Mouse (Mus musculus): ENCODE results near the gene Olfr730. TPM values are rescaled to one million over a fixed set of nuclear protein-coding genes. Genes with fewer than 3 reads are reported as not detected.

Olfr730 gene
- polyA plus RNA-seq (2014; fragmentation: Illumina TruSeq; extraction: RNeasy Lipid Tissue Mini Kit (QIAGEN cat#74804); ENCODE audit: low read depth, low replicate concordance), result not detected

GRCm38 (mm10) chr14:50188098-50188497 lies at the start of gene Olfr730:
Gene Olfr730, minus strand, starts transcription at chr14:50188198.

GRCm38 (mm10) chr14:50152810-50153209 lies 35.2 kb downstream of the Olfr730 start, which contains the start of gene Olfr729:
Gene Olfr729, minus strand, starts transcription at chr14:50152910.

GRCm38 (mm10) chr14:50142580-50142979 lies 45.4 kb downstream of the Olfr730 start, which contains the start of gene Olfr728:
Gene Olfr728, minus strand, starts transcription at chr14:50142680.

Other genes starting within 250 kb of the Olfr730 start
- gene Olfr724, start 224.9 kb downstream of the Olfr730 start, polyA plus RNA-seq (2014; fragmentation: Illumina TruSeq; extraction: RNeasy Lipid Tissue Mini Kit (QIAGEN cat#74804); ENCODE audit: low read depth, low replicate concordance), result not detected
- not detected for gene Olfr725, start 147.8 kb downstream of the Olfr730 start, polyA plus RNA-seq (2014; fragmentation: Illumina TruSeq; extraction: RNeasy Lipid Tissue Mini Kit (QIAGEN cat#74804); ENCODE audit: low read depth, low replicate concordance)
- not detected for gene Olfr726, start 97.2 kb downstream of the Olfr730 start, polyA plus RNA-seq (2014; fragmentation: Illumina TruSeq; extraction: RNeasy Lipid Tissue Mini Kit (QIAGEN cat#74804); ENCODE audit: low read depth, low replicate concordance)
- gene Olfr727, start 65.0 kb downstream of the Olfr730 start, polyA plus RNA-seq (2014; fragmentation: Illumina TruSeq; extraction: RNeasy Lipid Tissue Mini Kit (QIAGEN cat#74804); ENCODE audit: low read depth, low replicate concordance), result not detected
- not detected for gene Olfr728, start 45.5 kb downstream of the Olfr730 start, polyA plus RNA-seq (2014; fragmentation: Illumina TruSeq; extraction: RNeasy Lipid Tissue Mini Kit (QIAGEN cat#74804); ENCODE audit: low read depth, low replicate concordance)
- not detected for gene Olfr729, start 35.3 kb downstream of the Olfr730 start, polyA plus RNA-seq (2014; fragmentation: Illumina TruSeq; extraction: RNeasy Lipid Tissue Mini Kit (QIAGEN cat#74804); ENCODE audit: low read depth, low replicate concordance)
- not detected for gene Olfr731, start 53.7 kb upstream of the Olfr730 start, polyA plus RNA-seq (2014; fragmentation: Illumina TruSeq; extraction: RNeasy Lipid Tissue Mini Kit (QIAGEN cat#74804); ENCODE audit: low read depth, low replicate concordance)
- not detected for gene Olfr732, start 96.0 kb upstream of the Olfr730 start, polyA plus RNA-seq (2014; fragmentation: Illumina TruSeq; extraction: RNeasy Lipid Tissue Mini Kit (QIAGEN cat#74804); ENCODE audit: low read depth, low replicate concordance)
- not detected for gene Olfr733, start 113.3 kb upstream of the Olfr730 start, polyA plus RNA-seq (2014; fragmentation: Illumina TruSeq; extraction: RNeasy Lipid Tissue Mini Kit (QIAGEN cat#74804); ENCODE audit: low read depth, low replicate concordance)
- gene Olfr734, start 138.6 kb upstream of the Olfr730 start, polyA plus RNA-seq (2014; fragmentation: Illumina TruSeq; extraction: RNeasy Lipid Tissue Mini Kit (QIAGEN cat#74804); ENCODE audit: low read depth, low replicate concordance), result not detected
- not detected for gene Olfr735, start 160.7 kb upstream of the Olfr730 start, polyA plus RNA-seq (2014; fragmentation: Illumina TruSeq; extraction: RNeasy Lipid Tissue Mini Kit (QIAGEN cat#74804); ENCODE audit: low read depth, low replicate concordance)
- gene Tlr11, start 169.7 kb upstream of the Olfr730 start, polyA plus RNA-seq (2014; fragmentation: Illumina TruSeq; extraction: RNeasy Lipid Tissue Mini Kit (QIAGEN cat#74804); ENCODE audit: low read depth, low replicate concordance), result 0.24 TPM
- gene Olfr736, start 193.0 kb upstream of the Olfr730 start, polyA plus RNA-seq (2014; fragmentation: Illumina TruSeq; extraction: RNeasy Lipid Tissue Mini Kit (QIAGEN cat#74804); ENCODE audit: low read depth, low replicate concordance), result not detected
- not detected for gene Olfr738, start 219.4 kb upstream of the Olfr730 start, polyA plus RNA-seq (2014; fragmentation: Illumina TruSeq; extraction: RNeasy Lipid Tissue Mini Kit (QIAGEN cat#74804); ENCODE audit: low read depth, low replicate concordance)
- gene Olfr739, start 230.4 kb upstream of the Olfr730 start, polyA plus RNA-seq (2014; fragmentation: Illumina TruSeq; extraction: RNeasy Lipid Tissue Mini Kit (QIAGEN cat#74804); ENCODE audit: low read depth, low replicate concordance), result not detected

Measured in kidney, adult 10 weeks (tissue).